Comparison of ENCODE assay signal across 7 mouse cellular contexts in the genomic region with DNA sequence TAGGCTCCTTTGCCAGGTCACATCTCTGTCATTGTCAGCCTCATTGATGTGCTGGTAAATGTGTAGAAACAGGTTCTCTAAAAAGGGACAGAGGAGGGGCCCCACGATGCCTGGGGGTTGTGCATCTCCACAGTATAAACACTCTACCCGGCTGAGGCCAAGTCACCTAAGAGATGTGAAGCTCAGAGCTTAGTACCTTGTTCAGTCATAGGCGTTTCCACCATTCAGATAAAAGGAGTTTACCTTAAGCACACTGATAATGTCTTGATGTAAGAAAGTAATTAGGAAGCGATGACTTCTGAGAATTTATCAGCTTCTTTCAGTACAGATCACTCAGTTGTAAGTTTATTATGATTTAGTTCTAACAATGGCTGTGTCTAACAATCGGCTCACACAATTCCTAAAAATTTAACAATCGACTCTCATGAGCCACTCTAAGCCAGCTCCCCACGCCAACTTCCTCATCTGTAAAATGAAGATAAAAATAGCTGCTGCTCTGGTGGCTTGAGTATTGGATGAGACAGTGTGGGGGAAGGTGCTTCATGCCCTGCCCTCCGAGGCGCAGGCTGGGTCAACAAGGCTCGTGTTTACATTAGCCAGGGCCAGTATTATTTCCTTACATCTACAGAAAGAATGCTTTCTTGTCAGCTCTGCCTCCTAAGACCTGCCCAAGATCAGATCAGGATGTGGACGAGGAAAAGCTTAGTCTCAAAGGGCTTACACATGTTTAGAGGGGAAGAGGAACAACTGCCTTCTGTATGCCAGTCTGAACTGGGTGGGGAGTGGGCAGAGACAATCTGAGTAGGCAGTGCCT. TPM values are rescaled to one million over a fixed set of nuclear protein-coding genes. Genes with fewer than 3 reads are reported as not detected.
A peak's percentile ranks its signal among the peaks of the same experiment; 100 is the strongest.
DNase-seq lines count a peak whose midpoint lies in the region; ATAC-seq and TF ChIP-seq lines count a peak whose summit lies in the region.

No protein-coding gene starts in this region.

- peaks cover 52% of the 10 kb centered on the region for H3K4me1 ChIP-seq in heart, embryonic 10.5 days
- H3K4me1 ChIP-seq in liver, embryonic 16.5 days (ENCODE audit: control insufficient read depth, low read depth, low read length), result peaks cover 58% of the 10 kb centered on the region
- H3K4me1 ChIP-seq in olfactory bulb, adult 2 months (ENCODE audit: control insufficient read depth, insufficient read depth, low read length), result peaks cover 24% of the 10 kb centered on the region
- H3K4me1 ChIP-seq in thymus, adult 2 months (replicated peaks; ENCODE audit: control insufficient read depth, insufficient read depth, low read length), result no peaks in the 10 kb centered on the region

- no peaks in the 10 kb centered on the region for H3K9me3 ChIP-seq in heart, embryonic 10.5 days
- H3K9me3 ChIP-seq in liver, embryonic 16.5 days (replicated peaks; ENCODE audit: control insufficient read depth, low read length), result no peaks in the 10 kb centered on the region

- peak overlapping the region; percentile 13 for H3K4me2 ChIP-seq in liver, embryonic 16.5 days (ENCODE audit: low read depth, low read length)

- H3K36me3 ChIP-seq in heart, embryonic 10.5 days, result no peaks in the 10 kb centered on the region
- H3K36me3 ChIP-seq in liver, embryonic 16.5 days (ENCODE audit: control insufficient read depth, insufficient read depth), result no peaks in the 10 kb centered on the region
- no peaks in the 10 kb centered on the region for H3K36me3 ChIP-seq in thymus, adult 2 months (ENCODE audit: control insufficient read depth, insufficient read depth, low read length)

- peak; percentile 49 for DNase-seq in urinary bladder, postnatal 14 days (ENCODE audit: low spot score)
- DNase-seq in urinary bladder, postnatal 4 days (ENCODE audit: low spot score in 2 of 2), result no peak
- DNase-seq in heart, embryonic 10.5 days (ENCODE audit: low spot score), result no peak
- DNase-seq in cerebellum, postnatal 14 days, result no peak
- no peak for DNase-seq in thymus, adult 2 months

- no peak overlapping the region for H3K9ac ChIP-seq in liver, embryonic 16.5 days (ENCODE audit: low read depth, low read length)

- H3K27ac ChIP-seq in heart, embryonic 10.5 days, result peak overlapping the region; percentile 73
- H3K27ac ChIP-seq in liver, embryonic 16.5 days (ENCODE audit: low read length), result peak overlapping the region; percentile 51
- peak overlapping the region; percentile 13; the same call in 1 of the 2 replicates for H3K27ac ChIP-seq in olfactory bulb, adult 2 months (ENCODE audit: insufficient read depth, low read depth, low read length)
- H3K27ac ChIP-seq in thymus, adult 2 months (ENCODE audit: control insufficient read depth, insufficient read depth, low read length), result no peak overlapping the region

- 23% methylated on average over 11 of the region's 11 CpGs for WGBS in heart, embryonic 10.5 days
- WGBS in liver, embryonic 16.5 days (ENCODE audit: insufficient replicate concordance), result 3% methylated on average over 11 of the region's 11 CpGs
- 32% methylated on average over 11 of the region's 11 CpGs for WGBS in olfactory bulb, adult 2 months
- WGBS in thymus, adult 2 months, result 11% methylated on average over 11 of the region's 11 CpGs

- H3K4me3 ChIP-seq in heart, embryonic 10.5 days, result peak overlapping the region; percentile 27; the same call in 1 of the 2 replicates
- peak overlapping the region; percentile 4; the same call in 1 of the 2 replicates for H3K4me3 ChIP-seq in liver, embryonic 16.5 days (ENCODE audit: low read depth, low read length)
- H3K4me3 ChIP-seq in olfactory bulb, adult 2 months (ENCODE audit: insufficient read depth, low read depth, low read length), result no peak overlapping the region
- no peak overlapping the region for H3K4me3 ChIP-seq in thymus, adult 2 months (ENCODE audit: control insufficient read depth, insufficient read depth, low read length)

- TF ChIP-seq CTCF in olfactory bulb, adult 2 months (IDR thresholded peaks at IDR 0.05; ENCODE audit: insufficient read depth, low read depth, low read length), result no peak
- TF ChIP-seq CTCF in thymus, adult 2 months (IDR thresholded peaks at IDR 0.05; ENCODE audit: borderline replicate concordance, control insufficient read depth, extremely low read depth, insufficient read depth, low read length, poor library complexity), result no peak

- TF ChIP-seq POLR2A in olfactory bulb, adult 2 months (IDR thresholded peaks at IDR 0.05; ENCODE audit: insufficient read depth, low read depth, low read length), result no peak
- no peak for TF ChIP-seq POLR2A in thymus, adult 2 months (IDR thresholded peaks at IDR 0.05; ENCODE audit: control insufficient read depth, extremely low read depth, insufficient read depth, low read length, poor library complexity)

- H3K27me3 ChIP-seq in heart, embryonic 10.5 days (ENCODE audit: insufficient read depth, poor library complexity, severe bottlenecking), result no peaks in the 10 kb centered on the region
- no peaks in the 10 kb centered on the region for H3K27me3 ChIP-seq in liver, embryonic 16.5 days (ENCODE audit: control insufficient read depth, insufficient read depth, low read depth, low read length)
- H3K27me3 ChIP-seq in thymus, adult 2 months (ENCODE audit: control insufficient read depth, insufficient read depth, low read length), result no peaks in the 10 kb centered on the region

- peak; percentile 66 for ATAC-seq in liver, embryonic 16.5 days (ENCODE audit: low read depth)

RNA-seq across cellular contexts. Expression of gene Spns2, which starts 22.8 kb away (rescaled TPM):
- 5.7 and 7.1 TPM in 2 replicates for polyA plus RNA-seq in heart, embryonic 10.5 days (2016; fragmentation: Nextera tagmentation; extraction: Ambion mirVana)
- polyA plus RNA-seq in liver, embryonic 16.5 days (2015; fragmentation: Nextera tagmentation; extraction: Ambion mirVana), result 3.7 and 5.7 TPM in 2 replicates
- not detected in 2 replicates for polyA plus RNA-seq in olfactory bulb, adult 2 months (2012; ENCODE audit: insufficient read depth, insufficient read length, low replicate concordance, missing spikeins)
- 8.9 and 10.6 TPM in 2 replicates for polyA plus RNA-seq in thymus, adult 2 months (2012; rRNA removed)

RNA-seq across cellular contexts. Expression of gene Mybbp1a, which starts 25.7 kb away (rescaled TPM):
- 133 and 186 TPM in 2 replicates for polyA plus RNA-seq in heart, embryonic 10.5 days (2016; fragmentation: Nextera tagmentation; extraction: Ambion mirVana)
- polyA plus RNA-seq in liver, embryonic 16.5 days (2015; fragmentation: Nextera tagmentation; extraction: Ambion mirVana), result 62.3 and 68.2 TPM in 2 replicates
- not detected in 2 replicates for polyA plus RNA-seq in olfactory bulb, adult 2 months (2012; ENCODE audit: insufficient read depth, insufficient read length, low replicate concordance, missing spikeins)
- 57.1 and 67.8 TPM in 2 replicates for polyA plus RNA-seq in thymus, adult 2 months (2012; rRNA removed)

RNA-seq across cellular contexts. Expression of gene Ggt6, which starts 31.6 kb away (rescaled TPM):
- not detected in 2 replicates for polyA plus RNA-seq in heart, embryonic 10.5 days (2016; fragmentation: Nextera tagmentation; extraction: Ambion mirVana)
- 0.25 and 0.94 TPM in 2 replicates for polyA plus RNA-seq in liver, embryonic 16.5 days (2015; fragmentation: Nextera tagmentation; extraction: Ambion mirVana)
- not detected in 2 replicates for polyA plus RNA-seq in olfactory bulb, adult 2 months (2012; ENCODE audit: insufficient read depth, insufficient read length, low replicate concordance, missing spikeins)
- polyA plus RNA-seq in thymus, adult 2 months (2012; rRNA removed), result 4.0 and 4.3 TPM in 2 replicates

RNA-seq across cellular contexts. Expression of gene Smtnl2, which starts 55.4 kb away (rescaled TPM):
- 148 and 184 TPM in 2 replicates for polyA plus RNA-seq in heart, embryonic 10.5 days (2016; fragmentation: Nextera tagmentation; extraction: Ambion mirVana)
- 3.1 and 4.9 TPM in 2 replicates for polyA plus RNA-seq in liver, embryonic 16.5 days (2015; fragmentation: Nextera tagmentation; extraction: Ambion mirVana)
- polyA plus RNA-seq in olfactory bulb, adult 2 months (2012; ENCODE audit: insufficient read depth, insufficient read length, low replicate concordance, missing spikeins), result not detected in 2 replicates
- 1.7 and 2.7 TPM in 2 replicates for polyA plus RNA-seq in thymus, adult 2 months (2012; rRNA removed)

Comparison
In these comparisons a context has a peak if more than half of its experiments do, and no peak if none do; other contexts are left out.
1. H3K4me3 ChIP-seq: peak in heart, embryonic 10.5 days (single experiment) and liver, embryonic 16.5 days (single experiment); none in olfactory bulb, adult 2 months (single experiment) and thymus, adult 2 months (single experiment).